Mouse (Mus musculus) ES-E14 (cell line): ENCODE data around the gene Hdac7. TPM values are rescaled to one million over a fixed set of nuclear protein-coding genes. Genes with fewer than 3 reads are reported as not detected.
A peak's percentile ranks its signal among the peaks of the same experiment; 100 is the strongest.

Source experiments
- DNase-seq: peaks from one replicate; pipeline ENCODE4 v3.0.0-alpha.2; 2013; ENCODE audit warnings: low read depth, low spot score
- H3K27ac ChIP-seq: 2 replicates; pipeline ENCODE4 v1.5.1; 2012; ENCODE audit warnings: low read depth, mild to moderate bottlenecking, low read length, moderate library complexity, mixed read lengths; ENCODE audit not compliant: poor library complexity, insufficient read depth, severe bottlenecking
- H3K36me3 ChIP-seq: 2 replicates; pipeline ENCODE4 v1.6.1; 2012; ENCODE audit warnings: mild to moderate bottlenecking, low read length, moderate library complexity, mixed read lengths; ENCODE audit not compliant: control insufficient read depth, poor library complexity, insufficient read depth, severe bottlenecking
- H3K4me1 ChIP-seq, 2 experiments: fragments of 150-350 bp in 1 of 2; sonication (generic) in 1 of 2; 2 replicates each; pipeline ENCODE4 v1.6.1; 2012; ENCODE audit warnings: low read length in 2 of 2, mild to moderate bottlenecking in 1 of 2, mixed read lengths in 1 of 2; ENCODE audit not compliant: control insufficient read depth in 2 of 2, insufficient read depth in 2 of 2, poor library complexity in 1 of 2
- H3K4me3 ChIP-seq, 2 experiments: fragments of 150-350 bp in 1 of 2; sonication (generic) in 1 of 2; 2 replicates each; pipeline ENCODE4 v1.5.1; 2012; ENCODE audit warnings: low read length in 2 of 2, low read depth in 1 of 2, mild to moderate bottlenecking in 1 of 2, mixed read lengths in 1 of 2; ENCODE audit not compliant: insufficient read depth in 1 of 2, poor library complexity in 1 of 2, severe bottlenecking in 1 of 2
- H3K9ac ChIP-seq: 2 replicates; pipeline ENCODE4 v1.6.1; 2012; ENCODE audit warnings: low read depth, mild to moderate bottlenecking, low read length, mixed read lengths; ENCODE audit not compliant: poor library complexity, insufficient read depth, severe bottlenecking
- H3K9me3 ChIP-seq: fragments of 150-350 bp; sonication (generic); 2 replicates; pipeline ENCODE4 v1.6.1; 2012; ENCODE audit warnings: low read depth, mild to moderate bottlenecking, low read length; ENCODE audit not compliant: control insufficient read depth, insufficient read depth
- CHD2 ChIP-seq: IDR thresholded peaks from 2 replicates; pipeline ENCODE4 v1.6.1; 2014; ENCODE audit warnings: mild to moderate bottlenecking, low read depth, low read length, inconsistent platforms
- HCFC1 ChIP-seq: IDR thresholded peaks from 2 replicates; pipeline ENCODE4 v1.6.1; 2012; ENCODE audit warnings: low read length, inconsistent platforms, borderline replicate concordance; ENCODE audit not compliant: insufficient read depth
- MAFK ChIP-seq: IDR thresholded peaks from 2 replicates; pipeline ENCODE4 v1.6.1; 2014; ENCODE audit warnings: mild to moderate bottlenecking, low read depth, low read length, inconsistent platforms; ENCODE audit not compliant: insufficient read depth
- ZC3H11A ChIP-seq: IDR thresholded peaks from 2 replicates; pipeline ENCODE4 v1.6.1; 2012; ENCODE audit warnings: low read depth, mild to moderate bottlenecking, inconsistent platforms, low read length, borderline replicate concordance
- ZNF384 ChIP-seq: IDR thresholded peaks from 2 replicates; pipeline ENCODE4 v1.6.1; 2012; ENCODE audit warnings: low read depth, low read length, inconsistent platforms
- in situ Hi-C, 2 experiments: fragments of 600-800 bp; cut with MboI; formaldehyde crosslinking; loops; one replicate each; pipeline ENCODE4 v1.15.1; 2025; ENCODE audit warnings: low sequenced_read_pairs in 2 of 2, inconsistent platforms in 1 of 2; ENCODE audit not compliant: unreplicated experiment in 2 of 2
- total RNA-seq: library from RNA; depleted of rRNA; stranded (reverse); fragments of 300-350 nt; gene quantifications from 2 replicates; pipeline ENCODE4 v1.2.3, GENCODE M21; 2012

The Hdac7 gene
- total RNA-seq, 1 experiment, result 7.4 TPM

GRCm38 (mm10) chr15:97825071-97825940 is 19.0 kb downstream of the Hdac7 start:
- Histone ChIP-seq H3K9ac (0 out of 2 replicates have a peak overlapping the region, but pooled peaks have one; percentile 13), H3K4me1 (peaks cover 2 to 10% of the 10 kb centered on the region in 2 experiments; a peak in 2 of 4 replicates), H3K36me3 (no peaks in the 10 kb centered on the region), H3K27ac (no peak overlapping the region), H3K4me3 (peak overlapping the region; percentile 51 to 53), H3K9me3 (no peaks in the 10 kb centered on the region)
- no peak for DNase-seq
- TF ChIP-seq HCFC1, result no peak
- TF ChIP-seq CHD2, result no peak
- no peak for TF ChIP-seq ZC3H11A
- no peak for TF ChIP-seq MAFK
- no peak for TF ChIP-seq ZNF384
- in situ Hi-C loops, result no loop called here

- DNase-seq, result no peak
- Histone ChIP-seq H3K4me1 (peaks cover under 1 to 8% of the 10 kb centered on the region in 2 experiments; a peak in 2 of 4 replicates), H3K9ac (no peak overlapping the region), H3K4me3 (no peak overlapping the region), H3K27ac (no peak overlapping the region), H3K36me3 (no peaks in the 10 kb centered on the region), H3K9me3 (no peaks in the 10 kb centered on the region)
- in situ Hi-C loops, result no loop called here
- TF ChIP-seq ZNF384 (no peak), CHD2 (no peak), HCFC1 (no peak), MAFK (no peak), ZC3H11A (no peak)
Measured at GRCm38 (mm10) chr15:97824042-97824441, 20.3 kb downstream of the Hdac7 start.

GRCm38 (mm10) chr15:97823479-97823878 is 20.8 kb downstream of the Hdac7 start:
- Histone ChIP-seq H3K27ac (no peak overlapping the region), H3K9ac (no peak overlapping the region), H3K4me1 (peaks cover 0 to 5% of the 10 kb centered on the region in 2 experiments; a peak in 1 of 4 replicates), H3K9me3 (no peaks in the 10 kb centered on the region), H3K36me3 (no peaks in the 10 kb centered on the region), H3K4me3 (no peak overlapping the region)
- no peak for DNase-seq
- in situ Hi-C loops, result no loop called here
- no peak for TF ChIP-seq CHD2
- TF ChIP-seq MAFK, result no peak
- TF ChIP-seq ZC3H11A, result no peak
- TF ChIP-seq HCFC1, result no peak
- TF ChIP-seq ZNF384, result no peak

GRCm38 (mm10) chr15:97822545-97823228 is 21.6 kb downstream of the Hdac7 start:
- no peaks in the 10 kb centered on the region for H3K9me3 ChIP-seq
- H3K36me3 ChIP-seq, result no peaks in the 10 kb centered on the region
- H3K4me1 ChIP-seq, result peaks cover 0 to 8% of the 10 kb centered on the region in 2 experiments; a peak in 1 of 4 replicates
- DNase-seq, result no peak
- in situ Hi-C loops, result no loop called here
- no peak overlapping the region for H3K27ac ChIP-seq
- no peak overlapping the region for H3K9ac ChIP-seq
- TF ChIP-seq ZC3H11A (no peak), CHD2 (no peak), MAFK (no peak), ZNF384 (no peak), HCFC1 (no peak)
- H3K4me3 ChIP-seq, result no peak overlapping the region
